Mouse (Mus musculus) forebrain, embryonic 12.5 days (tissue): ENCODE results near the gene Zcchc7. TPM values are rescaled to one million over a fixed set of nuclear protein-coding genes. Genes with fewer than 3 reads are reported as not detected.

Source experiments
- ATAC-seq: fragments of 200-750 bp; cut with Nextera tagmentation; 2 replicates; pipeline ENCODE4 v1.8.0; 2017; ENCODE audit warnings: moderate TSS enrichment; ENCODE audit not compliant: low FRiP score
- H3K27ac ChIP-seq: fragments of 300-500 bp; sonication (generic); 2 replicates; pipeline ENCODE4 v1.5.1; 2016; ENCODE audit warnings: mild to moderate bottlenecking
- H3K27me3 ChIP-seq: fragments of 300-500 bp; sonication (generic); 2 replicates; pipeline ENCODE4 v1.6.1; 2016; ENCODE audit warnings: mild to moderate bottlenecking
- H3K36me3 ChIP-seq: fragments of 300-500 bp; sonication (generic); replicated peaks from 2 replicates; pipeline ENCODE4 v1.6.1; 2016; ENCODE audit warnings: mild to moderate bottlenecking
- H3K4me1 ChIP-seq: fragments of 300-500 bp; sonication (generic); 2 replicates; pipeline ENCODE4 v1.6.1; 2016
- H3K4me2 ChIP-seq: fragments of 300-500 bp; sonication (generic); 2 replicates; pipeline ENCODE4 v1.6.1; 2016; ENCODE audit warnings: mild to moderate bottlenecking, moderate library complexity
- H3K4me3 ChIP-seq: fragments of 300-500 bp; sonication (generic); replicated peaks from 2 replicates; pipeline ENCODE4 v1.5.1; 2016; ENCODE audit warnings: mild to moderate bottlenecking
- H3K9ac ChIP-seq: fragments of 300-500 bp; sonication (generic); 2 replicates; pipeline ENCODE4 v1.6.1; 2016; ENCODE audit warnings: mild to moderate bottlenecking
- H3K9me3 ChIP-seq: fragments of 300-500 bp; sonication (generic); 2 replicates; pipeline ENCODE4 v1.6.1; 2016
- WGBS: fragments of 180-500 bp; shearing (Covaris S2); methylation state at CpG from one replicate; pipeline ENCODE4 v1.1.7; 2016; 5-methylcytosine and 5-hydroxymethylcytosine counted together
- polyA plus RNA-seq: library from polyadenylated mRNA; unstranded; fragments of >200 nt; fragmentation: Nextera tagmentation; extraction: Ambion mirVana; gene quantifications from 2 replicates; pipeline ENCODE4 v1.2.1, GENCODE M21; 2016

Gene Zcchc7
- polyA plus RNA-seq = 30.9 and 32.6 TPM in 2 replicates

DNA sequence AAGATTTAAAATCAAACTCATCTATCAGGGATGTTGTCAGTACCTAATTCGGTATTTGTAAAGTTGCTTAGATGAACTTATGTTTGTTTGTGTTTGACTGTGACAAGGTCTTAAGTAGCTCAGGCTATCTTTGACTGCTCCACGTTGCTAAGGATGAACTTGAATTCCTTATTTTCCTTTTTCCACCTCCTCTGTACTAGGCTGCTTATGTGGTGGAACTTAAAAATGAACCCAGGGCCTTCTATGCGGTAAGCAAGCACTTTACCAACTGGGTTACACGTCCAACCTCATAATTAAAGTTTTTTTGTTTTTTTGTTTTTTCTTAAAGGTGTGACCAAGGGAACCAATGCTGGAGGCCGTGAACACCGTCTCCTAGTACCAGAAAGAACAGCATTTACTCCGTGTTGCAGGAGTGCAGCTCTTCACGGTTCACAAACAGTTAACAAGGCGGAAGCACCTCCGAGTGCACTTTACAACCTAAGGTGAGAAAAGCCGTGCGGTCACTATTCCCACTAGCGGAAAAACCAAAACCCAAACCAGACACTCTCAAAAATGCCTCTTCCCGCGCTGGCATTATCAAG, at the start of gene Zcchc7:
Zcchc7 (plus strand) TSS at position 325 of the 581 bp plus-strand sequence.
- Histone ChIP-seq H3K27me3 (no peaks in the 10 kb centered on the region), H3K4me1 (peaks cover 10% of the 10 kb centered on the region; the same call in 1 of the 2 replicates), H3K4me2 (peak within 1 kb of the TSS; percentile 72), H3K27ac (peak within 1 kb of the TSS; percentile 91), H3K4me3 (peak within 1 kb of the TSS; percentile 88), H3K9me3 (no peaks in the 10 kb centered on the region), H3K9ac (peak within 1 kb of the TSS; percentile 79), H3K36me3 (no peaks in the 10 kb centered on the region)
- peak; percentile 55; the same call in 1 of the 2 replicates for ATAC-seq
- WGBS = 6% methylated on average over 15 of the region's 15 CpGs

DNA sequence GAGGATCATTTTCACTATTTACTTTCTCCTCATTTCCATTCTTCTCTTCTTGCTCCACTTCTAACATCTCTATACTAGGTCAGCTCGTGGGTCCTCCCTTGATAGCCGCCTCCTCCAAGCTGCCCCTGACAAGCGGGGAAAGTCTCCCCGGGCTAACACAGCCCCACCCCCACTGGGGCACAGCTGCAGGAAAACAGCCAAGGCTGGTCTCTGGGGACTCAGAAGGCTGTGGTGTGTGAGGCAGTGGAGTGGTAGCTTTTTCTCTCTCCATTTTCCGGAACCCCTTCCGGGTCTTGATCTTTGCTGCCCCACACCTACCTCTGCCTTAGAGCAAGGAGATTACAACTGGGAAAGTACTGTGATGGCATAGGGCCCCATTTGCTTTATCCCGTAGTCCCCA, 49.7 kb upstream of the Zcchc7 start:
- Histone ChIP-seq H3K4me1 (peaks cover 31% of the 10 kb centered on the region), H3K36me3 (no peaks in the 10 kb centered on the region), H3K27me3 (peaks cover 99% of the 10 kb centered on the region), H3K9ac (no peak overlapping the region), H3K4me3 (no peak overlapping the region), H3K27ac (no peak overlapping the region), H3K9me3 (no peaks in the 10 kb centered on the region), H3K4me2 (no peak overlapping the region)
- WGBS = 8% methylated on average over 7 of the region's 7 CpGs
- no peak for ATAC-seq

DNA sequence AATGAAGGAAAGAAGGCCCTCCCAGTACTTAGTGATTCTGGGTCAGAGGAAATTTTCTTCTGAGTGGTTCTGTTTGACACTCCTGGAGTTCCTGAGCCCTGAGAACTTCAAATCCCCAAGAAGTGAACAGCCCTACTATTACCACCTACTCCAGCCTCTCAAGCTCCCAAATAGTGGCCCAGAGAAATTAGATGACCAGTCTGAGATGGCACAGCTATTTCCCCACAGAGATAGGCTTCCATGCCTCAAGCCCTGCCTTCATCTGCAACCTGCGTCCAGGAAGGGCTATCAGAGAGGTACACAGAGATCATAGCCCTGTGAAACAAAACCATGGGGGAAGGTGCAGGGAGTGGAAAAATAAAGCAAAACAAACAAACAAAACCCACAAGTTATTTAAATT, 48.8 kb upstream of the Zcchc7 start:
- 52% methylated on average over 1 of the region's 1 CpGs for WGBS
- Histone ChIP-seq H3K4me3 (no peak overlapping the region), H3K9me3 (no peaks in the 10 kb centered on the region), H3K27me3 (peaks cover 99% of the 10 kb centered on the region), H3K36me3 (no peaks in the 10 kb centered on the region), H3K4me1 (peaks cover 25% of the 10 kb centered on the region), H3K27ac (no peak overlapping the region), H3K4me2 (no peak overlapping the region), H3K9ac (no peak overlapping the region)
- ATAC-seq = no peak

DNA sequence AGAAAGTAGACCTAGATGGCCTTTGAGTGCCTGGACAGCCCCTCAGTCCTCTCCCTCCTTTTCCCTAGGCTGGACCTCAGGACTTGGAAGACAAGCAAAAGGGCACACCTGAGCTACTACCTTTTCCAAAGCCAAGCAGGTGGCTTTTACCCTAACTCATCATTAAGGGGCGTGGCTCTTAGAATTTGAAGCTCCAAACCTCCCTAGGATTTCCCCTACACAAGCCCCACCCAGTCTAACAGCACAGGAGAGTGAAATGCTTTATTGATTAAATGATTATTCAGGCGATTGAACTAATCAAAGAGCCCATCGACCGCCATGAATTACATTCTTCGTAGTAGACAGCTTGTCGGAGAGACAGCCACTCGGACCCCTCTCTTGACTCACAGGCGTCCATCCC, 47.4 kb upstream of the Zcchc7 start:
- H3K9ac ChIP-seq = no peak overlapping the region
- H3K36me3 ChIP-seq = no peaks in the 10 kb centered on the region
- H3K9me3 ChIP-seq = no peaks in the 10 kb centered on the region
- H3K4me1 ChIP-seq = peaks cover 25% of the 10 kb centered on the region
- no peak for ATAC-seq
- no peak overlapping the region for H3K4me3 ChIP-seq
- 62% methylated on average over 8 of the region's 8 CpGs for WGBS
- H3K4me2 ChIP-seq = no peak overlapping the region
- no peak overlapping the region for H3K27ac ChIP-seq
- H3K27me3 ChIP-seq = peaks cover 99% of the 10 kb centered on the region

DNA sequence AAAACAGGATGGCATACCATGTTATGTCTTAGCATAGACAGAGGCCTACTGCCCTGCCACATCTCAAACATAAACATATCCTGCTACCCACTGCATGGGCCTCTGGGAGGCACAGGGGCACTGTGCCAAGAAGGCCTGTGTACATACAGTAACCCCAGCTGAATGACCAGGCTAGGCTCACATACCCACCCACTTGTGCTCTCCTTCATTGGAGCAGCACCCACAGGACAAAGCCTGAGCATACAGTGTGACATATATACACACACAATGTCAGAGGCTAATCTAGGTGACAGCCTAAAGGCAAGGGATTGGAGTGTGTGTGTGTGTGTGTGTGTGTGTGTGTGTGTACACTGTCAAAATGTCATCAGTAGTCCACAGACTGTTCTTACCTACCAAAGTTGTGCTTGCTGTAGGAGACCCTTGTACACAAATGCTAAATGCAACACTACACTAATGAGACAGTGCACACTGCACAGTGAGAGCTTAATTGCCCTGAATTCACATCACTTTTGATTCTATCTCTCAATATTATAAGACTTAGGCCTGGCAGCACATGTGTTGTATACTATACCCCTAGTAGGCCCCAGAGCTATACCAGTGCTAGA, 46.5 kb upstream of the Zcchc7 start:
- H3K9me3 ChIP-seq = no peaks in the 10 kb centered on the region
- no peak overlapping the region for H3K9ac ChIP-seq
- ATAC-seq = no peak
- H3K27ac ChIP-seq = no peak overlapping the region
- peaks cover 25% of the 10 kb centered on the region for H3K4me1 ChIP-seq
- no peaks in the 10 kb centered on the region for H3K36me3 ChIP-seq
- no peak overlapping the region for H3K4me3 ChIP-seq
- no peak overlapping the region for H3K4me2 ChIP-seq
- peaks cover 99% of the 10 kb centered on the region for H3K27me3 ChIP-seq

DNA sequence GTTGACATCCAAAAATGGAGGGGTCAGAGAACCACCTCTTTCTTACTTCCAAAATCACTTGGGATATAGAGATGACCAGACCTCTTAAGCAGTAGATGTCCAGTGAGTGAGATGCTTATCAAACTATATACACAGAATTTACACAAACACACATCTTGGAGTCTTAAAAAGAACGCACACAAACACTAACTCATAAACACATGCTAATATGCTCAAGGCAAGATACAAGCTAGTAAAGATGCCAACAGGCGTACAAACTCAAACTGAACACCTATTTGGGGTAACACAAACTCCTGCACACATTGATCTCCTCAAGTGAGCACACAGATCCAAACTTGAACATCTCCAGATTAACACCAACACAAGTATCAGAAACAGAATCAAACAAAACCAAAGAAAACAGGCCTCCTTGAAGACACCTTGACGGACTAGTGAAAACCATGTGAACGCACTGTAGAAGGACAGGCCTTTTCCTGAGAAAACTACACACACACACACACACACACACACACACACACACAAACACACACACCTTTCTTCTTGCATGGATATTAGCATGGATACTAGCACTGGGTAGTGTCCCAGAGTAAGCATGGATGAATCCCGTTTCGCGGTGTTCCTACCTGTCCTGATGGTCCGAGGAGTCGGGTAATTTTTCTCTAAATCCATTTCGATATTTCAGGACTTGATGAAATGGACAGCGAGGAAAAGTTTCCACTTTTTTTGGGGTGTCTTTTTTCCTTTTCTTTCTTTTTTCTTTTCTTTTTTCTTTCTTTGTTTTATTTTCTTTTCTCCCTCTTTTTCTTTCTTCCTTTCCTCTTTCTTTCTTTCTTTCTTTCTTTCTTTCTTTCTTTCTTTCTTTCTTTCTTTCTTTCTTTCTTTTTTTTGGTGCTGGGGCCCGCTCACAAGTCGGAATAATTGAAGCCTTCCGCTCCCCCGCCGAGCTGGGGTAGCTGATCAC, 45.7 kb upstream of the Zcchc7 start, which contains the start of gene Pax5:
Pax5 (minus strand) TSS at position 748 of the 961 bp plus-strand sequence.
- Histone ChIP-seq H3K4me1 (peaks cover 28% of the 10 kb centered on the region), H3K4me3 (no peak within 1 kb of the TSS), H3K4me2 (no peak within 1 kb of the TSS), H3K27me3 (peaks cover 98% of the 10 kb centered on the region), H3K9me3 (no peaks in the 10 kb centered on the region), H3K27ac (no peak within 1 kb of the TSS), H3K9ac (no peak within 1 kb of the TSS), H3K36me3 (no peaks in the 10 kb centered on the region)
- WGBS = 22% methylated on average over 16 of the region's 16 CpGs
- ATAC-seq = no peak

DNA sequence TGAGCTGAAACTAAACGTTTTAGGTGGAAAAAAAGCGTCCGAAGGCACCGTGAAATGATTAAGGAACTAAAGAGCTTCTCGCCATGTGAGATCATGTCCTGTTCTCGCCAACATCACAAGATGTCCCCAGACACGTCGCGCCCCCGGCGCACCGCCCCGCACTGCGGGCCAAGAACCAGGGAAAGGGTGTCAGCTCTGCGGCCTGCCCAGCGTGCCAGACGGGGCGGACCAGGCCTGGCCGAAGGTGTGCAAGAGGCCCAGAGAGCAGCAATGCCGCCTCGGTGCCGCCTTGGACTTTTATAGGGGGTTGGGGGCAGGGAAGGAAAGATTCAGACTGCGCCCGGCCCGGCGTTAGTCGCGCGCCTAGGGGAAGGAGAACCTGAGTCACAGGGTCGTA, 45.0 kb upstream of the Zcchc7 start:
- peaks cover 28% of the 10 kb centered on the region for H3K4me1 ChIP-seq

DNA sequence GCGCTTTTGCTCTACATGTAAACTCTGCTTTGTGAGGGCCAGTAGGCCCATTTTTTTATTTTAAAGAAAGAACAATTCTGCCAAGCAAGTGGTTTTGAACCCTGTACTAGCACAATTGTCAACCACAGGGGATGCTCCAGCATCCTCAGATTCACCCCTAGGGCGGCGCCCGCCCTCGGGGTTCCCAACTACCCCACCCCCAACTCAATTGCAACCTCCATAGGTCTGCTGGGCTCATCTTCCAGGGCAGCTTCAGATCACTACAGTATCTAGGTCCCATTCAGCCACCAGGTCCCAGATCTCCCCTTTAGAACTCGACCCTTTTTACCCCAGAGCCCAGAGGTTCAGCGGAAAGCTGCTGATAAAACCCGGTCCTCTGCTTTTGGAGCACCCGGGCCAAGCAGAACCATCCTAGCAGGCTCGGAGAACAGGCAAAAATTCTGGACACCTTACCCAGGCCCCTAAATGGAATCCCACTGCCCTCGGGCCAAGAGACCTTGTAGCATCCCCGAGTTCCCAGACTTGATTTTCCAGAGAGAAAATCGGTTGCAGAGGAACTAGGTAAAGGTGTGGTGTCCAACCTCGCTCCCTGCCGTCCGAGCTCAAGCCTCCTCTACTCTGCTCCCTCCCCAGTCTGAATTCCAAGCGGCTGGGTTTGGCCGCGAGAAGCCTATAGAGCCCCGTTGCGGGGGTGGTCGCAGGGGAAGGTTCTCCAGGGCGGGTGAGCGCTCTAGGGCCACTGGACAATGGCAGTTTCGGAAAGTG, 44.4 kb upstream of the Zcchc7 start:
- Histone ChIP-seq H3K9me3 (no peaks in the 10 kb centered on the region), H3K27me3 (peaks cover 91% of the 10 kb centered on the region), H3K27ac (no peak overlapping the region), H3K4me1 (peaks cover 28% of the 10 kb centered on the region), H3K4me2 (peak overlapping the region; percentile 40), H3K9ac (no peak overlapping the region), H3K36me3 (no peaks in the 10 kb centered on the region), H3K4me3 (no peak overlapping the region; the same call in 1 of the 2 replicates)
- ATAC-seq = no peak
- WGBS = 3% methylated on average over 25 of the region's 25 CpGs

More for the DNA sequence above, 45.0 kb upstream of the Zcchc7 start:
- ATAC-seq = no peak
- Histone ChIP-seq H3K9me3 (no peaks in the 10 kb centered on the region), H3K27ac (no peak overlapping the region), H3K4me2 (no peak overlapping the region), H3K36me3 (no peaks in the 10 kb centered on the region), H3K9ac (no peak overlapping the region), H3K4me3 (no peak overlapping the region), H3K27me3 (peaks cover 96% of the 10 kb centered on the region)
- WGBS = under 1% methylated on average over 30 of the region's 30 CpGs

DNA sequence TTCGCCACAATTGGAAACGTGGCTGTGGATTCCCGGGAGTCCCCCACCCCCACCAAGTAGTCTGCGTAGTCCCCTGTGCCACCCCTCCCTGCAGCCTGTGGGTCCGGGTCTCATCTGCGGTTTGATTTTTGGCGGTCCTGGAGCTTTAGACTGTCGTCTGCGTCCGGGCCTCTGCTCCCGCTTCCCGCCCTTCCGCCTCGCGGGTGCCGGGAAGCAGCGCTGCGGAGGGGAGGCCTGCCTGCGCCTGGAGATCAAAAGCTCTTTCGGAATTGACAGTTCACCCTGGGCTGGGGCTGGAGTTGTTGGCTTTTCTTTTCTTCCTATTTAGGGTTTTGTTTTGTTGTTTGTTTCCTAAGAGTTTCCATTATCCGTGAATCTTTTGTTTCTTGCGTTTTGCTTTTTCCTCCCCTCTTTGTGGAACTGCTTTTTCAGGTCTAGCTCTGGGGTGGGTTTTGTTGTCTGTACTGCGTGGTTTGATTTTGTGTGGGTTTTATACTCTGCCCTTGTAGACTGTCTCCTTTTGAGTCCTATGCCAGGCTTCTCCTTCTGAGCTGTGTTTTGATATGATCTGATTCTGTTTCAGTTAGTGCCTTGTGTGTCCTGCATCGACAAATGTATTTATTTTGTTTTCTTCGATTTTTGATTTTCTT, 43.5 kb upstream of the Zcchc7 start:
- Histone ChIP-seq H3K27ac (no peak overlapping the region), H3K4me2 (peak overlapping the region; percentile 40), H3K9me3 (no peaks in the 10 kb centered on the region), H3K36me3 (no peaks in the 10 kb centered on the region), H3K4me1 (peaks cover 35% of the 10 kb centered on the region), H3K9ac (no peak overlapping the region), H3K4me3 (peak overlapping the region; percentile 20), H3K27me3 (peaks cover 90% of the 10 kb centered on the region)
- under 1% methylated on average over 25 of the region's 25 CpGs for WGBS
- no peak for ATAC-seq

DNA sequence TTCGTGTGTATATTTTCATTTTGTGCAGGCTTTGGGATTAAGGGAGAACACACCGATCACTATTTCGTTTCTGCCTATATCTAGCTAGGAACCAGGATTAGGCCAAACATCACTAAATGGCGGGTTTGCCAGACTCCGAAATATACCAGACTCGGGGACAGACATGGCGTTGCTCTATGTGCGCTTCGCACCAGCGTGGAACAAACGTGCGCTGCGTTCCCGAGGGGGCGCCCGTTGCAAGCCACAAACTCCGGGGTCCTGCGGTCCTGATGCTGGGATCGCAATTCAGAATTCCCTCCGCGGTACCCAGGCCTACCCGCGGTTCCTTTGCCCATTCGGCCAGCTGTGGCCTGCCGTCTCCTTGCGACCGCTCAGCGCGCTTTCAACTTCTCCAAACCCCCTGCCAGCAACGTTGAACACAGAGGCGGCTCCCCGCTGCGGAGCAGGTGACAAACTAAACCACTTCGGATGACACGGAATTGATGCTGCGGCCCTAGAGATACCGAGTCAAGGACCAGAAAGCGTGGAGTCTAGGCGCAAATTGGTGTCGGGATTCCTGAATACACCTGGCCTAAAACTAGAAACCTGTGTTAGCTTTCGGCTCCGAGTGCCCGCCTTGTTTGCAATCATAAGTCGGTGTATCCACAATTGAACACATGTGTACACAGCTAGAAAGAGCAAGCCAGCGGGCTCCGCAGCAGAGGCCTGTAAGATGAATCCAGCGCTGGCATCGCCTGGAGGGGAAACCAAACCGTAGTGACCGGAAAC, 42.7 kb upstream of the Zcchc7 start:
- Histone ChIP-seq H3K9ac (peak overlapping the region; percentile 21; the same call in 1 of the 2 replicates), H3K27ac (no peak overlapping the region), H3K4me1 (peaks cover 35% of the 10 kb centered on the region), H3K4me3 (peak overlapping the region; percentile 9), H3K9me3 (no peaks in the 10 kb centered on the region), H3K36me3 (no peaks in the 10 kb centered on the region), H3K27me3 (peaks cover 90% of the 10 kb centered on the region), H3K4me2 (peak overlapping the region; percentile 41)
- WGBS = under 1% methylated on average over 50 of the region's 50 CpGs
- no peak for ATAC-seq

DNA sequence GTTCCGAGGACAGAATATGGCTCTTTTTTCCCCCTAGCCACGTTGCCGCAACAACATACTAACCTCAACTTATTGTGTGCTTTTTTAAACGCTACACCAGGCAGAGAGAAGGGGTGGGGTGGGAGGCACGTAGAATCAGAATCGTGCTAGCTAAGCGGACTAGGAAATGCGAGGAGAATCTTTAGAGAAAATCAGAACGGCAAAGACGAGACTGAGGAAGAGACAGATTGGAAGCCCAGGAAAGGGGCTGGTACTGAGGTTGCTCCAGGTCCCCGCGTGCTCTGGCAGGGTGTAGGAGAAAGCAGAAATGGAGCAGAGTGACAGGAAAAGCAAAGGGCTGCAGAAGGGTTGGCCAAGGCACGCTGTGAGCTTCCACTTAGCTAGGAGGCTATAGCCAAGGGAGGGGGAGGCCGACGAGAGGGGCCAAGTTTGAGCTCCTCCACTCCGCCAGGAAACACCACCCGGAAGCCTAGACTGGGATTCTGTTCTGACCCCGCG, 42.1 kb upstream of the Zcchc7 start:
- 0% methylated on average over 19 of the region's 19 CpGs for WGBS
- Histone ChIP-seq H3K27ac (no peak overlapping the region), H3K9me3 (no peaks in the 10 kb centered on the region), H3K27me3 (peaks cover 90% of the 10 kb centered on the region), H3K36me3 (no peaks in the 10 kb centered on the region), H3K9ac (no peak overlapping the region), H3K4me1 (peaks cover 35% of the 10 kb centered on the region), H3K4me3 (peak overlapping the region; percentile 9), H3K4me2 (peak overlapping the region; percentile 41; the same call in 1 of the 2 replicates)
- ATAC-seq = no peak
